Mouse (Mus musculus) limb, embryonic 15.5 days (tissue): ENCODE measurements around the gene Ebf3. TPM values are rescaled to one million over a fixed set of nuclear protein-coding genes. Genes with fewer than 3 reads are reported as not detected.
A peak's percentile ranks its signal among the peaks of the same experiment; 100 is the strongest.

Experiments
- ATAC-seq: fragments of 200-750 bp; cut with Nextera tagmentation; 2 replicates; pipeline ENCODE4 v1.8.0; 2017; ENCODE audit warnings: low read depth, moderate TSS enrichment; ENCODE audit not compliant: insufficient number of reproducible peaks, low FRiP score, low TSS enrichment
- H3K27ac ChIP-seq: fragments of 300-500 bp; sonication (generic); 2 replicates; pipeline ENCODE4 v1.5.1; 2015; ENCODE audit warnings: moderate library complexity, mild to moderate bottlenecking, inconsistent platforms
- H3K27me3 ChIP-seq: fragments of 300-500 bp; sonication (generic); 2 replicates; pipeline ENCODE4 v1.6.1; 2015; ENCODE audit warnings: inconsistent platforms
- H3K36me3 ChIP-seq: fragments of 300-500 bp; sonication (generic); 2 replicates; pipeline ENCODE4 v1.6.1; 2015; ENCODE audit warnings: inconsistent platforms
- H3K4me1 ChIP-seq: fragments of 300-500 bp; sonication (generic); 2 replicates; pipeline ENCODE4 v1.6.1; 2015; ENCODE audit warnings: inconsistent platforms
- H3K4me2 ChIP-seq: fragments of 300-500 bp; sonication (generic); 2 replicates; pipeline ENCODE4 v1.6.1; 2015; ENCODE audit warnings: mild to moderate bottlenecking, inconsistent platforms
- H3K4me3 ChIP-seq: fragments of 300-500 bp; sonication (generic); 2 replicates; pipeline ENCODE4 v1.5.1; 2015; ENCODE audit warnings: mild to moderate bottlenecking, inconsistent platforms
- H3K9ac ChIP-seq: fragments of 300-500 bp; sonication (generic); 2 replicates; pipeline ENCODE4 v1.6.1; 2015; ENCODE audit warnings: inconsistent platforms
- H3K9me3 ChIP-seq: fragments of 300-500 bp; sonication (generic); 2 replicates; pipeline ENCODE4 v1.6.1; 2016; ENCODE audit warnings: inconsistent platforms
- WGBS: fragments of 180-500 bp; shearing (Covaris S2); methylation state at CpG from one replicate; pipeline ENCODE4 v1.1.7; 2015; 5-methylcytosine and 5-hydroxymethylcytosine counted together
- polyA plus RNA-seq: library from polyadenylated mRNA; unstranded; fragments of >200 nt; fragmentation: Nextera tagmentation; extraction: Ambion mirVana; gene quantifications from 2 replicates; pipeline ENCODE4 v1.2.1, GENCODE M21; 2015

Gene Ebf3
- polyA plus RNA-seq, 1 experiment from 2014 or later = 8.1 TPM

DNA sequence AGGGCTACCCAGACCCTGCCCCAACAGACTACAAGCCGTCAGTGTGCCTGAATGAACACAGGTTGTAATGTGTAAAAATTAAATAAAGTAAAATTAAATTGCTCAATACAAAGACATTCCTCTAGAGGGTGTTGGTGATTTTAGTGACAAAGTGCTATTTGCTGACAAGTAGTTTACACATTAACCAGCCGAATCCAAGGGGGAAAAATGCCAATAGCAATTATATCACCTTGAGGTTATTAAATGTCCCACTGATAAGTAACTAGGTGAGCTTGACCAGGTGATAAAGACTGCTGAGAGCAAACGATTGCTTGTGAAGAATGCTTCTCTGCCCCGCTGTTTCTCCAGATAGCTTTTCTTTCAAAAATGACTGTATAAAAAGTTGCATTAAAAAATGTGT, 102.9 kb downstream of the Ebf3 start:
- H3K27ac ChIP-seq = no peak overlapping the region
- no peak overlapping the region for H3K4me3 ChIP-seq
- H3K36me3 ChIP-seq = peaks cover 14% of the 10 kb centered on the region
- peaks cover 8% of the 10 kb centered on the region; the same call in 1 of the 2 replicates for H3K4me1 ChIP-seq
- H3K27me3 ChIP-seq = peaks cover 11% of the 10 kb centered on the region; the same call in 1 of the 2 replicates
- 38% methylated on average over 4 of the region's 4 CpGs for WGBS
- H3K9me3 ChIP-seq = no peaks in the 10 kb centered on the region
- no peak overlapping the region for H3K9ac ChIP-seq
- H3K4me2 ChIP-seq = no peak overlapping the region
- no peak for ATAC-seq

DNA sequence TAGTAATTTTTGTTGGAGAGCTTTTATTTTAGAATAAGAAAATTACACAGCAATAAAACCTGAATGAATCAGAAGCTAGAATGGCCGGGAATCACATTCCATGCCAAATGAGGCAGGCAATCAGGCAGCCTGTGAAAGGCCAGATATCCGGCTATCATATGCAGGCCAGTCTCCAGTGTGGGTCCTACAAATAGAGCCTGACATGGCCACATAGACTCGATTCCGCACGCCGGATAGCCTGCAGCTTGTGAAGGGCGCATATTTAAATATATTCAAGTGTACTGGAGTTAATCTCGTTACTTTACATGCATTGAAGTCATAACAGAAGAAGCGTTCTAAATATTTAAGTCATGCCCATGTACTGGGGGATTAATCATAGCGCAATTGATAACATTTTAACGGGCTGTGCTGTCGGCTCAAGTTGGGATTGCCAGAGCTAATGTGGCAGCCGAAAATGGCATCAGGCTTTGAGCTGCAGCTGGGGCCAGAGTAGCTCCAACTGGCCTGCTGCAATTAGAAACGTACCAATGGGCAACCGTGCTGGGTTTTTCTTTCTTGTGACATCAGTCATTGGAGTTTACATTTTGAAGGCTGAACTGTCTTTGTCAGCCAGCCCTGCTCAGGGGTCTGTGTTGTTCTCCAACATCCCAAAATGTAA, 104.4 kb downstream of the Ebf3 start:
- no peak for ATAC-seq
- no peak overlapping the region for H3K27ac ChIP-seq
- WGBS = 63% methylated on average over 15 of the region's 15 CpGs
- H3K4me1 ChIP-seq = peaks cover 10% of the 10 kb centered on the region; the same call in 1 of the 2 replicates
- no peaks in the 10 kb centered on the region for H3K9me3 ChIP-seq
- H3K36me3 ChIP-seq = peaks cover 17% of the 10 kb centered on the region
- H3K9ac ChIP-seq = no peak overlapping the region
- no peak overlapping the region for H3K4me3 ChIP-seq
- peaks cover 16% of the 10 kb centered on the region; the same call in 1 of the 2 replicates for H3K27me3 ChIP-seq
- H3K4me2 ChIP-seq = no peak overlapping the region

DNA sequence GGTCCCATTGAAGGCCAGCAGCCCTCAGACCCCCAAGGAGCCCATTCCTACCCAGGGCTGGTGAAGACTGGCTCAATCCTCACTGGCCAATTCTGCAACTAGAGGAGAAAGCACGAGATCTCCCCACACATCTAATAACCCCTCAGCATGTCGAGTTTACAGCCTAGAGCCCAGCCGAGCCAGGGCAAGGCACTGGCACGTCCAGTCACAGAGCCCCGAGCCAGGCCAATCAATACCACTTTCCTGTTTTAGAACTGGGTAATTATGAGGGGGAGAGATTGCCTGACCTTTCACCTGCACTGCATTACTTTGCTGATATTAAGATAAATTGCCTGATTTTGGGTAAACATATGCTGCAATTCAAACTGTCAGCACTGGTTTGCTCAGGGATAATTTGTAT, 105.7 kb downstream of the Ebf3 start:
- 30% methylated on average over 5 of the region's 5 CpGs for WGBS
- Histone ChIP-seq H3K4me2 (no peak overlapping the region), H3K4me3 (no peak overlapping the region), H3K4me1 (peaks cover 10% of the 10 kb centered on the region; the same call in 1 of the 2 replicates), H3K27ac (0 out of 2 replicates have a peak overlapping the region, but pooled peaks have one; percentile 1), H3K9me3 (no peaks in the 10 kb centered on the region), H3K9ac (no peak overlapping the region), H3K36me3 (peaks cover 16% of the 10 kb centered on the region), H3K27me3 (peaks cover 16% of the 10 kb centered on the region; the same call in 1 of the 2 replicates)
- ATAC-seq = no peak

- no peak for ATAC-seq
- no peak overlapping the region for H3K4me3 ChIP-seq
- H3K9ac ChIP-seq = no peak overlapping the region
- H3K4me2 ChIP-seq = no peak overlapping the region
- peaks cover 15% of the 10 kb centered on the region for H3K36me3 ChIP-seq
- WGBS = 36% methylated on average over 21 of the region's 21 CpGs
- no peak overlapping the region for H3K27ac ChIP-seq
- peaks cover 10% of the 10 kb centered on the region; the same call in 1 of the 2 replicates for H3K4me1 ChIP-seq
- no peaks in the 10 kb centered on the region for H3K9me3 ChIP-seq
- peaks cover 16% of the 10 kb centered on the region; the same call in 1 of the 2 replicates for H3K27me3 ChIP-seq
Observed at GRCm38 (mm10) chr7:137206770-137207285, 107.4 kb downstream of the Ebf3 start.

DNA sequence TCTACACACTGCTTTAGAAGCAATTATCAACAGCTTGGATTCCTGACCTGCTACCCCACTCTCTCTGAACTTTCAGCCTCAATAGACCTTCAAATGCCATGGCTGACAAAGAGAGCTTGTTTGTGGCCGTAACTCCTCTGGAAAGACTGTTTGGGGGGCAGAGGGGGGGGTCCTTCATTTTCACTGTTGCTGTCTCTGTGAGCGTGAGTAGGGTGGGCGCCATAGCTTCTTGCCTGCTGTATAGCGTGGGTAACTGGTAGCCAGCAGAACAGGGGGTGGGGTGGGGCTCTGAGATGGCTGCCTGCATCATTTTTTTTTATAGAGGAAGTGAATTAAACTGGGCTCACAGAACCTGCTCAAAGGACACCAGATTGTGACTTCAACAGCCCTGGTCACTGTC, 114.7 kb downstream of the Ebf3 start:
- Histone ChIP-seq H3K27me3 (0 out of 2 replicates have a peak, but pooled peaks cover 4% of the 10 kb centered on the region), H3K4me3 (no peak overlapping the region)
- 89% methylated on average over 4 of the region's 4 CpGs for WGBS

GRCm38 (mm10) chr7:137198921-137199320, 115.3 kb downstream of the Ebf3 start:
- 89% methylated on average over 15 of the region's 15 CpGs for WGBS
- Histone ChIP-seq H3K36me3 (peaks cover 54% of the 10 kb centered on the region), H3K4me2 (no peak overlapping the region), H3K4me1 (no peaks in the 10 kb centered on the region), H3K9ac (no peak overlapping the region), H3K27me3 (0 out of 2 replicates have a peak, but pooled peaks cover 4% of the 10 kb centered on the region), H3K4me3 (no peak overlapping the region), H3K9me3 (no peaks in the 10 kb centered on the region), H3K27ac (0 out of 2 replicates have a peak overlapping the region, but pooled peaks have one; percentile 4)
- ATAC-seq = no peak

More for the DNA sequence above, 114.7 kb downstream of the Ebf3 start:
- no peaks in the 10 kb centered on the region for H3K4me1 ChIP-seq
- no peak for ATAC-seq
- H3K9ac ChIP-seq = no peak overlapping the region
- no peak overlapping the region for H3K27ac ChIP-seq
- H3K36me3 ChIP-seq = peaks cover 54% of the 10 kb centered on the region
- no peak overlapping the region for H3K4me2 ChIP-seq
- H3K9me3 ChIP-seq = no peaks in the 10 kb centered on the region

DNA sequence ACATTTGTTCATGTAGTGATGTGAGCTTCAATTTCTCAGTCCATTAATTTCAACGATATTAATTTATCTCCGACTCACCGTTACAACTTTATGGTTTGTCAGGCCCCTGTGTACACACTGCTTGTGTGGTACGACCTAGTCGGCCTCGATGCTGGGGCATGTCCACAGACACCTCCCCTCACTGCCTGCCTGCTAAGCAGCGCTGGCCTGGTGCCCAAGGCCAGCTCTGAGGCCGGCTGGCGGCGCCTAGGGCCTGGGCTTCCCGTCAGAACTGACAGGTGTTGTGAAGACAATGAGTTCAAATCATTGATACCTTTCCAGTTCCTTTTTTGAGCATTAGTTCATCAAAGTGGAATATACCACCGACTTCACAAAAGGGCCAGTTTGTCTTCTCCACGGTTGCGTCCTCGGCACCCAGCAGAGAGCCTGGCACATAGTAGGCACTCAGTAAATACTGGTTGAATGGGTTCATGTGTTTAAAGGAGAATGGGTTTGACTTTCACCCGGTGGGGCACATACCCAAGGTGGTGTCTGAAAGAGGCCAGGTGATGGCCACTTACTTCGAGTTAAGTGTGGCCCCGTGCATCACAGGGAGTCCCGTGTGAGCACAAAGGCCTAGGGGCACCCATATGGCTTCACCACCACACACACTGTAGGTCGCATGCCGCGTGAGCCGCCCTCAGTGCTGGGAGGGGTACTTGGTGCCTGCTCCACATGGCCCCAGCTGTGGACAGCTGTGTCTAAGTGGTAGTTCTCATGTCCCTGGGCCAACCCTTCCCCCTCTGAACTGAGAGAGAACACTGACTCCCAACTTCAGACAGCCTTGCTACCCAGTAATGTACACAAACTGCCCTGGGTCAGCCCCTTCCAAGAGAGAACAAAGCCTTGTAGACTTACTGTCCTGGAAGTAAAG, 116.9 kb downstream of the Ebf3 start:
- Histone ChIP-seq H3K27me3 (0 out of 2 replicates have a peak, but pooled peaks cover 4% of the 10 kb centered on the region), H3K36me3 (peaks cover 54% of the 10 kb centered on the region)

GRCm38 (mm10) chr7:137196536-137196935, 117.7 kb downstream of the Ebf3 start:
- no peak for ATAC-seq
- H3K9ac ChIP-seq = no peak overlapping the region
- 88% methylated on average over 6 of the region's 6 CpGs for WGBS
- peaks cover 50% of the 10 kb centered on the region for H3K36me3 ChIP-seq
- H3K4me3 ChIP-seq = no peak overlapping the region
- no peak overlapping the region for H3K4me2 ChIP-seq
- 0 out of 2 replicates have a peak, but pooled peaks cover 4% of the 10 kb centered on the region for H3K27me3 ChIP-seq
- H3K9me3 ChIP-seq = no peaks in the 10 kb centered on the region
- no peak overlapping the region for H3K27ac ChIP-seq
- no peaks in the 10 kb centered on the region for H3K4me1 ChIP-seq

More for the DNA sequence above, 116.9 kb downstream of the Ebf3 start:
- WGBS = 80% methylated on average over 23 of the region's 23 CpGs
- Histone ChIP-seq H3K4me1 (no peaks in the 10 kb centered on the region), H3K9me3 (no peaks in the 10 kb centered on the region), H3K27ac (no peak overlapping the region), H3K9ac (no peak overlapping the region), H3K4me3 (no peak overlapping the region), H3K4me2 (no peak overlapping the region)
- ATAC-seq = 0 out of 2 replicates have a peak, but pooled peaks have one; percentile 52

- no peaks in the 10 kb centered on the region for H3K9me3 ChIP-seq
- H3K4me2 ChIP-seq = no peak overlapping the region
- no peaks in the 10 kb centered on the region for H3K27me3 ChIP-seq
- 64% methylated on average over 7 of the region's 7 CpGs for WGBS
- H3K36me3 ChIP-seq = peaks cover 16% of the 10 kb centered on the region
- no peak overlapping the region for H3K27ac ChIP-seq
- H3K9ac ChIP-seq = no peak overlapping the region
- no peak overlapping the region for H3K4me3 ChIP-seq
- ATAC-seq = no peak
- H3K4me1 ChIP-seq = no peaks in the 10 kb centered on the region
Observed at GRCm38 (mm10) chr7:137192776-137193278, 121.4 kb downstream of the Ebf3 start.

DNA sequence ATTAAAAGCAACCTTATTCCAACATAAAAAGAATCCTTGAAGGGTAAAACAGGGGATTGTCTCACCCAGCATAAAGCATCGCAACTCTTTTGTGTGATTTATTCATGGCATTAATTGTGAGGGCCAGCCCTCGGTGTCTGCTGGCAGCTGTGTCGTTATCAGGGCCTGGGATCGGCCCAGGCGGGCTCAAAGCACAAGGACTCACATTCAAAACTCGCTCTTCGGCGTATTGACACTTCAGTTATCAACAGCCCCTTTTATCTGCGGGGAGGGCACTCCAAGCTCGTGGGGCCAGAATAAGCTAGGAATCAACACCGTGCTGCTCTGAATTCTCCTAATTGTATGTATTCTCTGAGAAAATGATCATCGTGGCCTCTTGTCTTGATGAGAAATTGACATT, 122.4 kb downstream of the Ebf3 start:
- no peak for ATAC-seq
- H3K4me2 ChIP-seq = no peak overlapping the region
- H3K9me3 ChIP-seq = no peaks in the 10 kb centered on the region
- H3K27me3 ChIP-seq = no peaks in the 10 kb centered on the region
- no peaks in the 10 kb centered on the region for H3K4me1 ChIP-seq
- WGBS = 60% methylated on average over 12 of the region's 12 CpGs
- H3K27ac ChIP-seq = no peak overlapping the region
- peaks cover 10% of the 10 kb centered on the region for H3K36me3 ChIP-seq
- no peak overlapping the region for H3K4me3 ChIP-seq
- H3K9ac ChIP-seq = no peak overlapping the region

- Histone ChIP-seq H3K9ac (no peak overlapping the region), H3K36me3 (no peaks in the 10 kb centered on the region), H3K4me3 (no peak overlapping the region), H3K4me1 (no peaks in the 10 kb centered on the region), H3K9me3 (no peaks in the 10 kb centered on the region), H3K27ac (no peak overlapping the region), H3K27me3 (no peaks in the 10 kb centered on the region), H3K4me2 (no peak overlapping the region)
- WGBS = 37% methylated on average over 9 of the region's 9 CpGs
- no peak for ATAC-seq
Observed at GRCm38 (mm10) chr7:137172278-137172677, 142.0 kb downstream of the Ebf3 start.
